Comparison of ENCODE assay signal across 8 mouse cellular contexts in the genomic region with DNA sequence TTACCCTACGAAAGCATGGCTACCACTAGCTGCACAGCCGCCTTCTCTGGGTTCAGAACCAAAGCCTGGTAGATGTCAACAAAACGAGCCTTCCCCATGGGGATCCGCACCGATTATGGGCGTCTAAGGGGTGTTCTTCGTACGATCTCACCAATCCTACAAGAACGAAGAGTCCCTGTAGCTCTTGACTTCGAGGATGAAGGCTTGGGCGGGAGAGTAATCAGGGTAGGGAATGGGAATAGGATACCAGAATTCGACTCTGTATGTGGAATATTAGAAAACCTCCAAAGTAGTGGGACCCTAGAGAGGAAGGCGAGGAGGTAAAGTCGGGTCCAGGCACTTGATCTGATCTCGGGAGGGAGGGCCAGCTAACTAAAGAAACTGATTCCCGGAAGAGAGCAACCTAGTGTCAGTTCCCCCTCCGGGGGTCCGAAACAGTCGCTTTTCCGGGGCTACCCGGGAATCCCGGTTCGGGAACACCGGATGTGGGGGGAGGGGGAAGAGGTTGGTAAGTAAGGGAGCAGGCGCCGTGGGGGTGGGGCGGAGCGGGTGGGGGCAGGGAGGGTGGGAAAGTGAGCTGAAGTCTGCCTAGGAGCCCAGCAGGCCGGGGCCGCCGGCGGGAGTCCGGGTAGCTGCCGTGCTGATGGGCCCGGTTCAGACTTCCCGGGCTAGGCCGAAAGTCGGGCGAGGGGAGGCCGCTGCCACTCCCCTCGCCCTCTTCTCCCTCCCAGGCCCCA. TPM values are rescaled to one million over a fixed set of nuclear protein-coding genes. Genes with fewer than 3 reads are reported as not detected.
DNase-seq lines count a peak whose midpoint lies in the region; ATAC-seq lines count a peak whose summit lies in the region.

Gene Zbed6 (minus strand): TSS at position 420 of the 737 bp plus-strand sequence.

- H3K36me3 ChIP-seq in hindbrain, embryonic 11.5 days (ENCODE audit: control insufficient read depth, insufficient read depth, low read length), result no peaks in the 10 kb centered on the region

- peak; percentile 89 for DNase-seq in R1 (ENCODE audit: low read depth, low spot score)
- peak; percentile 69 for DNase-seq in cerebellum, adult 9-10 months
- peak; percentile 82 for DNase-seq in hindbrain, embryonic 11.5 days (ENCODE audit: low spot score)
- peak; percentile 66 to 77 for DNase-seq in layer of hippocampus, postnatal 14 days (ENCODE audit: low spot score in 2 of 2)
- peak; percentile 84 for DNase-seq in lung, postnatal 36 days
- DNase-seq in retina, postnatal 7 days (ENCODE audit: low read depth, low spot score), result peak; percentile 53
- DNase-seq in urinary bladder, postnatal 14 days (ENCODE audit: low spot score), result peak; percentile 78

- H3K27ac ChIP-seq in hindbrain, embryonic 11.5 days (ENCODE audit: low read depth, low read length), result peak within 1 kb of the TSS; percentile 90

- H3K4me3 ChIP-seq in hindbrain, embryonic 11.5 days (ENCODE audit: low read depth, low read length), result peak within 1 kb of the TSS; percentile 90

- H3K4me2 ChIP-seq in hindbrain, embryonic 11.5 days (replicated peaks; ENCODE audit: low read depth, low read length), result peak within 1 kb of the TSS; percentile 82

- WGBS in hindbrain, embryonic 11.5 days, result 2% methylated on average over 36 of the region's 41 CpGs

- no peaks in the 10 kb centered on the region for H3K9me3 ChIP-seq in hindbrain, embryonic 11.5 days (ENCODE audit: control insufficient read depth, low read length)

- peak within 1 kb of the TSS; percentile 74 for H3K9ac ChIP-seq in hindbrain, embryonic 11.5 days (ENCODE audit: low read depth, low read length)

- peak; percentile 31 for ATAC-seq in frontal cortex, adult (ENCODE audit: low TSS enrichment)
- ATAC-seq in hindbrain, embryonic 11.5 days (ENCODE audit: low FRiP score), result peak; percentile 90

- no peaks in the 10 kb centered on the region for H3K4me1 ChIP-seq in hindbrain, embryonic 11.5 days (replicated peaks; ENCODE audit: control insufficient read depth, insufficient read depth, low read length)

- H3K27me3 ChIP-seq in hindbrain, embryonic 11.5 days (ENCODE audit: control insufficient read depth, insufficient read depth, low read length), result no peaks in the 10 kb centered on the region

RNA-seq across cellular contexts. Expression of gene Zbed6, which starts in this region (rescaled TPM):
- not detected in 2 replicates for polyA plus RNA-seq in hindbrain, embryonic 11.5 days (2014; fragmentation: Nextera tagmentation; extraction: Ambion mirVana)
- 1 to 10 TPM; 9.2 to 9.8 TPM for total RNA-seq in layer of hippocampus, postnatal 14 days (2021)

Comparison
In these comparisons a context has a peak if more than half of its experiments do, and no peak if none do; other contexts are left out.
1. Peak in every context shown above with its lines: DNase-seq, ATAC-seq, H3K4me3 ChIP-seq and H3K27ac ChIP-seq.
2. Peak in DNase-seq, ATAC-seq, H3K4me3 ChIP-seq, H3K27ac ChIP-seq, H3K9ac ChIP-seq and H3K4me2 ChIP-seq in hindbrain, embryonic 11.5 days; RNA of the gene not detected or under 1 TPM.